Mouse (Mus musculus) forebrain, embryonic 10.5 days (tissue): ENCODE results near the gene Acap2. TPM values are rescaled to one million over a fixed set of nuclear protein-coding genes. Genes with fewer than 3 reads are reported as not detected.

ENCODE experiments used
- DNase-seq: peaks from one replicate; pipeline ENCODE4 v3.0.0-alpha.2; 2017; ENCODE audit warnings: low spot score; ENCODE audit errors: extremely low spot score
- H3K27ac ChIP-seq: fragments of 300-500 bp; sonication (generic); 2 replicates; pipeline ENCODE4 v1.5.1; 2016; ENCODE audit warnings: mild to moderate bottlenecking
- H3K27me3 ChIP-seq: fragments of 300-500 bp; sonication (generic); 2 replicates; pipeline ENCODE4 v1.6.1; 2016; ENCODE audit warnings: mild to moderate bottlenecking; ENCODE audit not compliant: poor library complexity, severe bottlenecking
- H3K36me3 ChIP-seq: fragments of 300-500 bp; sonication (generic); replicated peaks from 2 replicates; pipeline ENCODE4 v1.6.1; 2016; ENCODE audit warnings: mild to moderate bottlenecking, moderate library complexity
- H3K4me1 ChIP-seq: fragments of 300-500 bp; sonication (generic); 2 replicates; pipeline ENCODE4 v1.6.1; 2016
- H3K4me3 ChIP-seq: fragments of 300-500 bp; sonication (generic); 2 replicates; pipeline ENCODE4 v1.5.1; 2016; ENCODE audit warnings: mild to moderate bottlenecking, moderate library complexity
- H3K9me3 ChIP-seq: fragments of 300-500 bp; sonication (generic); 2 replicates; pipeline ENCODE4 v1.6.1; 2016; ENCODE audit warnings: mild to moderate bottlenecking, moderate library complexity
- WGBS: fragments of 180-500 bp; shearing (Covaris S2); methylation state at CpG from one replicate; pipeline ENCODE4 v1.1.7; 2016; 5-methylcytosine and 5-hydroxymethylcytosine counted together
- polyA plus RNA-seq: library from polyadenylated mRNA; unstranded; fragments of >200 nt; fragmentation: Nextera tagmentation; extraction: Ambion mirVana; gene quantifications from 2 replicates; pipeline ENCODE4 v1.2.1, GENCODE M21; 2016

Acap2 gene
- polyA plus RNA-seq, 1 experiment from 2014 or later: 18.4 TPM

- Histone ChIP-seq H3K9me3 (no peaks in the 10 kb centered on the region), H3K4me1 (no peaks in the 10 kb centered on the region), H3K36me3 (peaks cover 48% of the 10 kb centered on the region), H3K27me3 (no peaks in the 10 kb centered on the region), H3K27ac (no peak overlapping the region), H3K4me3 (no peak overlapping the region)
- no peak for DNase-seq
- 83% methylated on average over 1 of the region's 1 CpGs for WGBS
These were observed 101.1 kb downstream of the Acap2 start for GRCm38 (mm10) chr16:31099906-31100305.

- Histone ChIP-seq H3K27me3 (no peaks in the 10 kb centered on the region), H3K4me1 (peaks cover 14% of the 10 kb centered on the region; the same call in 1 of the 2 replicates), H3K36me3 (peaks cover 5% of the 10 kb centered on the region; the same call in 1 of the 2 replicates), H3K4me3 (no peak overlapping the region), H3K27ac (no peak overlapping the region), H3K9me3 (no peaks in the 10 kb centered on the region)
- 74% methylated on average over 6 of the region's 6 CpGs for WGBS
- DNase-seq: no peak
These were observed 107.0 kb downstream of the Acap2 start for GRCm38 (mm10) chr16:31094036-31094435.

GRCm38 (mm10) chr16:31093186-31093585 is 107.9 kb downstream of the Acap2 start:
- Histone ChIP-seq H3K4me1 (peaks cover 14% of the 10 kb centered on the region; the same call in 1 of the 2 replicates), H3K27me3 (no peaks in the 10 kb centered on the region), H3K36me3 (peaks cover 3% of the 10 kb centered on the region; the same call in 1 of the 2 replicates), H3K9me3 (no peaks in the 10 kb centered on the region), H3K4me3 (no peak overlapping the region), H3K27ac (no peak overlapping the region)
- 48% methylated on average over 9 of the region's 9 CpGs for WGBS
- no peak for DNase-seq

- Histone ChIP-seq H3K9me3 (no peaks in the 10 kb centered on the region), H3K27ac (peak overlapping the region; percentile 93), H3K27me3 (no peaks in the 10 kb centered on the region), H3K4me1 (peaks cover 22% of the 10 kb centered on the region), H3K36me3 (peaks cover 9% of the 10 kb centered on the region), H3K4me3 (peak overlapping the region; percentile 76)
- 71% methylated on average over 6 of the region's 6 CpGs for WGBS
- no peak for DNase-seq
These were observed 119.2 kb downstream of the Acap2 start for GRCm38 (mm10) chr16:31081891-31082290.

GRCm38 (mm10) chr16:31081125-31081664 is 119.8 kb downstream of the Acap2 start, which contains the start of gene Xxylt1:
Gene Xxylt1 (minus strand): TSS chr16:31081432.
- Histone ChIP-seq H3K27me3 (no peaks in the 10 kb centered on the region), H3K4me3 (peak within 1 kb of the TSS; percentile 76), H3K9me3 (no peaks in the 10 kb centered on the region), H3K36me3 (peaks cover 9% of the 10 kb centered on the region), H3K27ac (peak within 1 kb of the TSS; percentile 93), H3K4me1 (peaks cover 22% of the 10 kb centered on the region)
- under 1% methylated on average over 54 of the region's 54 CpGs for WGBS
- peak; percentile 92 for DNase-seq

- Histone ChIP-seq H3K4me3 (peak overlapping the region; percentile 76), H3K27ac (peak overlapping the region; percentile 93), H3K27me3 (no peaks in the 10 kb centered on the region), H3K36me3 (peaks cover 9% of the 10 kb centered on the region), H3K9me3 (no peaks in the 10 kb centered on the region), H3K4me1 (peaks cover 22% of the 10 kb centered on the region)
- WGBS: under 1% methylated on average over 36 of the region's 36 CpGs
- peak; percentile 81 for DNase-seq
These were observed 120.4 kb downstream of the Acap2 start for GRCm38 (mm10) chr16:31080573-31081051.

GRCm38 (mm10) chr16:31077396-31077795 is 123.6 kb downstream of the Acap2 start:
- no peak for DNase-seq
- H3K4me3 ChIP-seq: no peak overlapping the region
- H3K4me1 ChIP-seq: peaks cover 22% of the 10 kb centered on the region
- no peaks in the 10 kb centered on the region for H3K9me3 ChIP-seq
- no peak overlapping the region for H3K27ac ChIP-seq
- no peaks in the 10 kb centered on the region for H3K27me3 ChIP-seq
- WGBS: 95% methylated on average over 5 of the region's 5 CpGs
- H3K36me3 ChIP-seq: peaks cover 11% of the 10 kb centered on the region

- no peak for DNase-seq
- H3K27ac ChIP-seq: no peak overlapping the region
- 88% methylated on average over 8 of the region's 8 CpGs for WGBS
These were observed 124.6 kb downstream of the Acap2 start for GRCm38 (mm10) chr16:31076436-31076835.

GRCm38 (mm10) chr16:31074324-31074908 is 126.6 kb downstream of the Acap2 start:
- no peaks in the 10 kb centered on the region for H3K9me3 ChIP-seq
- no peak overlapping the region for H3K27ac ChIP-seq
- DNase-seq: no peak
- WGBS: 85% methylated on average over 3 of the region's 3 CpGs
- no peak overlapping the region for H3K4me3 ChIP-seq
- H3K4me1 ChIP-seq: peaks cover 21% of the 10 kb centered on the region
- no peaks in the 10 kb centered on the region for H3K27me3 ChIP-seq
- peaks cover 11% of the 10 kb centered on the region for H3K36me3 ChIP-seq

More at GRCm38 (mm10) chr16:31076436-31076835, 124.6 kb downstream of the Acap2 start:
- peaks cover 11% of the 10 kb centered on the region for H3K36me3 ChIP-seq
- no peaks in the 10 kb centered on the region for H3K27me3 ChIP-seq
- no peaks in the 10 kb centered on the region for H3K9me3 ChIP-seq
- no peak overlapping the region for H3K4me3 ChIP-seq
- peaks cover 16% of the 10 kb centered on the region for H3K4me1 ChIP-seq

GRCm38 (mm10) chr16:31071731-31072130 is 129.3 kb downstream of the Acap2 start:
- H3K9me3 ChIP-seq: no peaks in the 10 kb centered on the region
- H3K27me3 ChIP-seq: no peaks in the 10 kb centered on the region
- WGBS: 84% methylated on average over 6 of the region's 6 CpGs
- H3K27ac ChIP-seq: no peak overlapping the region
- DNase-seq: no peak
- 0 out of 2 replicates have a peak, but pooled peaks cover 3% of the 10 kb centered on the region for H3K36me3 ChIP-seq
- no peak overlapping the region for H3K4me3 ChIP-seq
- H3K4me1 ChIP-seq: peaks cover 36% of the 10 kb centered on the region

- Histone ChIP-seq H3K9me3 (no peaks in the 10 kb centered on the region), H3K4me1 (peaks cover 42% of the 10 kb centered on the region), H3K36me3 (0 out of 2 replicates have a peak, but pooled peaks cover 3% of the 10 kb centered on the region), H3K27me3 (no peaks in the 10 kb centered on the region), H3K27ac (peak overlapping the region; percentile 77), H3K4me3 (peak overlapping the region; percentile 23; the same call in 1 of the 2 replicates)
- WGBS: 24% methylated on average over 21 of the region's 21 CpGs
- DNase-seq: peak; percentile 86
These were observed 130.5 kb downstream of the Acap2 start for GRCm38 (mm10) chr16:31070358-31071133.

GRCm38 (mm10) chr16:31069211-31070166 is 131.6 kb downstream of the Acap2 start:
- Histone ChIP-seq H3K27ac (0 out of 2 replicates have a peak overlapping the region, but pooled peaks have one; percentile 77), H3K4me3 (no peak overlapping the region), H3K4me1 (peaks cover 42% of the 10 kb centered on the region), H3K9me3 (no peaks in the 10 kb centered on the region), H3K36me3 (no peaks in the 10 kb centered on the region), H3K27me3 (no peaks in the 10 kb centered on the region)
- DNase-seq: no peak
- 89% methylated on average over 14 of the region's 14 CpGs for WGBS
